Mouse (Mus musculus) megakaryocyte, embryonic 14.5 days (primary cell): ENCODE data around the gene Prpf3.
"Not testable (repeated sequence)": the region's sequence is repeated elsewhere in the genome, so short reads cannot be mapped to it uniquely, and the experiment has no call there.

Source experiments
- FLI1 ChIP-seq: IDR thresholded peaks from 2 replicates; pipeline ENCODE4 v1.6.1; 2012; ENCODE audit warnings: low read length, inconsistent platforms, mixed read lengths
- GATA1 ChIP-seq: IDR thresholded peaks from 3 replicates; pipeline ENCODE4 v1.6.1; 2012; ENCODE audit warnings: mixed read lengths, low read length, inconsistent platforms, borderline replicate concordance

DNA sequence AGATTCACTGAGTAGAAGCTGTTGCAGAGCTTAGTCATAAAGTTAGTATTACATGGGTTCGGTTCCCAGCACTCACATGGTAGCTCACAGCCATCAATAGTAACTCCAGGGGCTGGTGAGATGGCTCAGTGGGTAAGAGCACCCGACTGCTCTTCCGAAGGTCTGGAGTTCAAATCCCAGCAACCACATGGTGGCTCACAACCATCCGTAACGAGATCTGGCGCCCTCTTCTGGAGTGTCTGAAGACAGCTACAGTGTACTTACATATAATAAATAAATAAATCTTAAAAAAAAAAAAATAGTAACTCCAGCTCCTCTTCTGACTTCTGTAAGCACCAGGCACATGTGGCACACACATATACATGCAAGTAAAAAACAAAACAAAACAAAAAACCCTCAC lies 48.1 kb downstream of the Prpf3 start:
- TF ChIP-seq FLI1, GATA1: not testable (repeated sequence)
